Mouse (Mus musculus): ENCODE measurements around the gene Ttc7b.

GRCm38 (mm10) chr12:100369786-100370185, 150.8 kb downstream of the Ttc7b start:
- TF ChIP-seq POLR2A (IDR thresholded peaks at IDR 0.05; ENCODE audit: extremely low read depth, insufficient read depth, low read length) (no peak), CTCF (IDR thresholded peaks at IDR 0.05; ENCODE audit: low read depth, low read length) (no peak)
